Mouse (Mus musculus): ENCODE measurements around the gene Efna2. TPM values are rescaled to one million over a fixed set of nuclear protein-coding genes. Genes with fewer than 3 reads are reported as not detected.

The Efna2 gene
- total and polyA plus RNA-seq, 2 experiments from 2014 or later: 51.1 to 52.1 TPM

- Histone ChIP-seq H3K27ac (ENCODE audit: low read depth, low read length) (peak overlapping the region; percentile 89), H3K4me1 (ENCODE audit: insufficient read depth, low read length) (peaks cover 17% of the 10 kb centered on the region), H3K27me3 (ENCODE audit: insufficient read depth, low read length) (no peaks in the 10 kb centered on the region), H3K9me3 (ENCODE audit: low read length) (no peaks in the 10 kb centered on the region), H3K9ac (replicated peaks; ENCODE audit: low read length, poor library complexity, severe bottlenecking) (0 out of 2 replicates have a peak overlapping the region, but pooled peaks have one; percentile 36), H3K36me3 (ENCODE audit: insufficient read depth, low read length) (peaks cover 14% of the 10 kb centered on the region), H3K4me3 (ENCODE audit: low read depth, low read length) (peak overlapping the region; percentile 72), H3K4me2 (ENCODE audit: low read depth, low read length, poor library complexity, severe bottlenecking) (peak overlapping the region; percentile 85)
- ATAC-seq (ENCODE audit: low FRiP score) (peak; percentile 65), DNase-seq (ENCODE audit: low spot score) (peak; percentile 95)
- under 1% methylated on average over 29 of the region's 29 CpGs for WGBS
- TF ChIP-seq CTCF (IDR thresholded peaks at IDR 0.05): peak; percentile 74
Observed at GRCm38 (mm10) chr10:80141243-80141642, 38.0 kb upstream of the Efna2 start.

GRCm38 (mm10) chr10:80141786-80142529 is 37.3 kb upstream of the Efna2 start:
- H3K27me3 ChIP-seq (ENCODE audit: insufficient read depth, low read length): no peaks in the 10 kb centered on the region
- DNase-seq (ENCODE audit: low spot score) (peak; percentile 99), ATAC-seq (ENCODE audit: low FRiP score) (peak; percentile 84)
- TF ChIP-seq CTCF (IDR thresholded peaks at IDR 0.05): no peak
- peaks cover 15% of the 10 kb centered on the region for H3K36me3 ChIP-seq (ENCODE audit: insufficient read depth, low read length)
- peak overlapping the region; percentile 88 for H3K9ac ChIP-seq (replicated peaks; ENCODE audit: low read length, poor library complexity, severe bottlenecking)
- peaks cover 11% of the 10 kb centered on the region for H3K4me1 ChIP-seq (ENCODE audit: insufficient read depth, low read length)
- H3K4me2 ChIP-seq (ENCODE audit: low read depth, low read length, poor library complexity, severe bottlenecking): peak overlapping the region; percentile 85
- H3K4me3 ChIP-seq (ENCODE audit: low read depth, low read length): peak overlapping the region; percentile 72
- WGBS: under 1% methylated on average over 43 of the region's 43 CpGs
- H3K9me3 ChIP-seq (ENCODE audit: low read length): no peaks in the 10 kb centered on the region
- H3K27ac ChIP-seq (ENCODE audit: low read depth, low read length): peak overlapping the region; percentile 89

GRCm38 (mm10) chr10:80142530-80142925 is 36.8 kb upstream of the Efna2 start:
- Histone ChIP-seq H3K4me3 (ENCODE audit: low read depth, low read length) (peak overlapping the region; percentile 72), H3K27me3 (ENCODE audit: insufficient read depth, low read length) (no peaks in the 10 kb centered on the region), H3K9me3 (ENCODE audit: low read length) (no peaks in the 10 kb centered on the region), H3K4me2 (ENCODE audit: low read depth, low read length, poor library complexity, severe bottlenecking) (peak overlapping the region; percentile 85), H3K36me3 (ENCODE audit: insufficient read depth, low read length) (peaks cover 15% of the 10 kb centered on the region), H3K4me1 (ENCODE audit: insufficient read depth, low read length) (peaks cover 5% of the 10 kb centered on the region; the same call in 1 of the 2 replicates), H3K9ac (replicated peaks; ENCODE audit: low read length, poor library complexity, severe bottlenecking) (peak overlapping the region; percentile 88), H3K27ac (ENCODE audit: low read depth, low read length) (peak overlapping the region; percentile 89)
- no peak for TF ChIP-seq CTCF (IDR thresholded peaks at IDR 0.05)
- DNase-seq (ENCODE audit: low spot score) (no peak), ATAC-seq (ENCODE audit: low FRiP score) (no peak)
- WGBS: 0% methylated on average over 15 of the region's 15 CpGs

- TF ChIP-seq CTCF (IDR thresholded peaks at IDR 0.05): no peak
- 91% methylated on average over 7 of the region's 7 CpGs for WGBS
- Histone ChIP-seq H3K4me2 (ENCODE audit: low read depth, low read length, poor library complexity, severe bottlenecking) (no peak overlapping the region), H3K9ac (replicated peaks; ENCODE audit: low read length, poor library complexity, severe bottlenecking) (no peak overlapping the region), H3K27me3 (ENCODE audit: insufficient read depth, low read length) (no peaks in the 10 kb centered on the region), H3K27ac (ENCODE audit: low read depth, low read length) (no peak overlapping the region), H3K36me3 (ENCODE audit: insufficient read depth, low read length) (peaks cover 15% of the 10 kb centered on the region), H3K4me3 (ENCODE audit: low read depth, low read length) (no peak overlapping the region), H3K4me1 (ENCODE audit: insufficient read depth, low read length) (peaks cover 5% of the 10 kb centered on the region; the same call in 1 of the 2 replicates), H3K9me3 (ENCODE audit: low read length) (no peaks in the 10 kb centered on the region)
- DNase-seq (ENCODE audit: low spot score) (no peak), ATAC-seq (ENCODE audit: low FRiP score) (no peak)
Observed at GRCm38 (mm10) chr10:80143664-80144063, 35.6 kb upstream of the Efna2 start.

- peaks cover 15% of the 10 kb centered on the region for H3K36me3 ChIP-seq (ENCODE audit: insufficient read depth, low read length)
- peaks cover 5% of the 10 kb centered on the region; the same call in 1 of the 2 replicates for H3K4me1 ChIP-seq (ENCODE audit: insufficient read depth, low read length)
- 91% methylated on average over 12 of the region's 12 CpGs for WGBS
- no peak overlapping the region for H3K4me3 ChIP-seq (ENCODE audit: low read depth, low read length)
- TF ChIP-seq CTCF (IDR thresholded peaks at IDR 0.05): no peak
- H3K9me3 ChIP-seq (ENCODE audit: low read length): no peaks in the 10 kb centered on the region
- H3K4me2 ChIP-seq (ENCODE audit: low read depth, low read length, poor library complexity, severe bottlenecking): no peak overlapping the region
- DNase-seq (ENCODE audit: low spot score): no peak
- no peak overlapping the region for H3K9ac ChIP-seq (replicated peaks; ENCODE audit: low read length, poor library complexity, severe bottlenecking)
- no peak overlapping the region for H3K27ac ChIP-seq (ENCODE audit: low read depth, low read length)
- no peak for ATAC-seq (ENCODE audit: low FRiP score)
- H3K27me3 ChIP-seq (ENCODE audit: insufficient read depth, low read length): no peaks in the 10 kb centered on the region
Observed at GRCm38 (mm10) chr10:80144159-80144558, 35.1 kb upstream of the Efna2 start.
